Mouse (Mus musculus) kidney, adult 2 months (tissue): ENCODE measurements at regions not wholly inside any gene's neighbourhood (a gene's known extent, or its start where the extent isn't known, plus 50 kb on each side); places are given as distances from the start of the nearest gene placed in this dataset.
"Not testable (repeated sequence)": the region's sequence is repeated elsewhere in the genome, so short reads cannot be mapped to it uniquely, and the experiment has no call there.

Experiments used
- CTCF ChIP-seq: fragments of 200-500 bp; conservative IDR thresholded peaks from 2 replicates; pipeline ENCODE4 v1.5.1; 2011; ENCODE audit warnings: low read depth, mild to moderate bottlenecking, control low read depth, low read length, moderate library complexity, mixed read lengths; ENCODE audit not compliant: insufficient read depth, insufficient read length
- POLR2A ChIP-seq: fragments of 200-500 bp; IDR thresholded peaks from one replicate; pipeline ENCODE4 v1.6.1; 2011; ENCODE audit warnings: low read depth, low read length, control low read depth

- TF ChIP-seq POLR2A, CTCF: not testable (repeated sequence)
Observed at GRCm38 (mm10) chr11:16635796-16636195, 116.2 kb upstream of the Egfr start.
